Mouse (Mus musculus) brain, embryonic 14.5 days (tissue): Measurements from ENCODE around the gene Spdye4a.

Source experiments
- CTCF ChIP-seq: fragments of 200-500 bp; IDR thresholded peaks from 2 replicates; pipeline ENCODE4 v1.5.1; 2012; ENCODE audit warnings: inconsistent platforms, mild to moderate bottlenecking, moderate library complexity, borderline replicate concordance; ENCODE audit not compliant: insufficient read depth, insufficient read length; ENCODE audit errors: extremely low read depth
- POLR2A ChIP-seq: fragments of 200-500 bp; IDR thresholded peaks from 2 replicates; pipeline ENCODE4 v1.6.1; 2012; ENCODE audit warnings: mild to moderate bottlenecking, inconsistent platforms, borderline replicate concordance; ENCODE audit not compliant: poor library complexity, insufficient read depth, insufficient read length, severe bottlenecking; ENCODE audit errors: extremely low read depth

DNA sequence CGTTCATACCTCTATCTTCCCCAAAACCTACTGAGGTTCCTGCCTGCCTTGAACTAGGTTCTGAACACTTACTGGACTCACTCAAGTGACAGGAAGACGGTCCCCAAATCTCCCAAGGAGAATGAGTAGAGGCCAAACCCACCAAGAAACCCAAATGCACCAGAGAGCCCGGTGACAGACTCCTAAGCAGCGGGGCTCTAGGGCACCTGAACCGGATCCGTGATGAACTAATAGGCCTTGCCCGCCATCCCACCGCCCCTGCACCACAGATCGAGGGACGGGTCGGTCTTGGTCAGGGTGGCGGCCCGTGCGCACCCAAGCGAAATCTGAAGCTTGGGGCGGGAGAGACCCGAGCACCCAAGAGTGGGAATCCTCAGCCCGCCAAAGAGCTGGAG lies 26.1 kb upstream of the Spdye4a start:
- no peak for TF ChIP-seq CTCF
- TF ChIP-seq POLR2A = no peak
